Mouse (Mus musculus) gastrocnemius, postnatal 25 days (tissue): ENCODE data around the gene Myd88. TPM values are rescaled to one million over a fixed set of nuclear protein-coding genes. Genes with fewer than 3 reads are reported as not detected.

ENCODE experiments used
- DNase-seq: peaks from one replicate; pipeline ENCODE4 v3.0.0; 2022
- total RNA-seq, 2 experiments: library from RNA; stranded (reverse); gene quantifications; 1 replicate in 1 of 2; 2 replicates in 1 of 2; pipeline ENCODE4 v1.2.3; 2021

The Myd88 gene
- total RNA-seq, 2 experiments from 2014 or later, result 4.3 to 5.0 TPM

GRCm38 (mm10) chr9:119297696-119298095, 43.5 kb downstream of the Myd88 start:
- DNase-seq, result no peak

- DNase-seq, result no peak
These were observed 50.4 kb downstream of the Myd88 start for GRCm38 (mm10) chr9:119290791-119291190.

Other genes starting within 250 kb of the Myd88 start
- 1 to 10 TPM; 8.5 to 8.6 TPM for gene Plcd1, start 247.9 kb downstream of the Myd88 start, total RNA-seq
- gene Dlec1, start 238.9 kb downstream of the Myd88 start, total RNA-seq, result under 1 TPM in 1 of 2 experiments, not detected in 1; 0.05 TPM
- 1 to 10 TPM in 1 of 2 experiments, under 1 TPM in 1; 0.49 to 2.6 TPM for gene Acaa1b, start 184.3 kb downstream of the Myd88 start, total RNA-seq
- not detected for gene Gm47289, start 182.2 kb downstream of the Myd88 start, total RNA-seq
- gene Slc22a13, start 132.3 kb downstream of the Myd88 start, total RNA-seq, result not detected
- 10 to 100 TPM; 42.5 to 43.1 TPM for gene Oxsr1, start 19.0 kb downstream of the Myd88 start, total RNA-seq
- 10 to 100 TPM; 38.3 to 40.9 TPM for gene Acaa1a, start 1.7 kb downstream of the Myd88 start, total RNA-seq
- gene Xylb, start 16.0 kb upstream of the Myd88 start, total RNA-seq, result under 1 TPM; 0.08 to 0.48 TPM
- gene Slc22a14, start 24.1 kb upstream of the Myd88 start, total RNA-seq, result not detected
- 10 to 100 TPM in 1 of 2 experiments, 1 to 10 TPM in 1; 9.4 to 11.9 TPM for gene Acvr2b, start 60.7 kb upstream of the Myd88 start, total RNA-seq
- 1 to 10 TPM; 1.4 to 1.7 TPM for gene Exog, start 103.5 kb upstream of the Myd88 start, total RNA-seq
- gene Scn5a, start 237.6 kb upstream of the Myd88 start, total RNA-seq, result under 1 TPM; 0.10 to 0.24 TPM